Mouse (Mus musculus) spleen, postnatal 14 days (tissue): ENCODE results near the gene Mosmo.
"Not testable (repeated sequence)": the region's sequence is repeated elsewhere in the genome, so short reads cannot be mapped to it uniquely, and the experiment has no call there.

ENCODE experiments used
- DNase-seq, 2 experiments: peaks; one replicate each; pipeline ENCODE4 v3.0.0; 2021 to 2022; ENCODE audit warnings: low spot score in 2 of 2

Mosmo gene

DNA sequence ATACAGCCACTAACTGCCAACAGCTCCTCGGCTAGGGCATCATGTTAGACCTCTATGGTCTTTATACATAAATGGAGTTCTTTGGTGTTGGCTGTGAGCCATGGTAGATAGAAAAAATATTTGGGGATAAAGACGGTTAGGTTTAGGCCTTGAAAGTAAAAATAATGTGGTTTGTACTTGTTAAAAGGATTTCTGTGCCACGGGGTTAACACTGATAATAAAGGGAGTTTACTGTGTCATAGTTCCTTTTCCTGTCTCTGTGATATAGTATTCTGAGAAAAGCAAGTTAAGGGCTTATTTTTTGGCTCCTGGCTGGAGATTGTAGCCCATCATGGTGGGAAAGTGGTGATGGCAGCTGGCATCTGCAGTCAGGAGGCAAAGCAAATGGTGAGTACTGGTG lies 26.5 kb downstream of the Mosmo start:
- DNase-seq, result no peak

DNA sequence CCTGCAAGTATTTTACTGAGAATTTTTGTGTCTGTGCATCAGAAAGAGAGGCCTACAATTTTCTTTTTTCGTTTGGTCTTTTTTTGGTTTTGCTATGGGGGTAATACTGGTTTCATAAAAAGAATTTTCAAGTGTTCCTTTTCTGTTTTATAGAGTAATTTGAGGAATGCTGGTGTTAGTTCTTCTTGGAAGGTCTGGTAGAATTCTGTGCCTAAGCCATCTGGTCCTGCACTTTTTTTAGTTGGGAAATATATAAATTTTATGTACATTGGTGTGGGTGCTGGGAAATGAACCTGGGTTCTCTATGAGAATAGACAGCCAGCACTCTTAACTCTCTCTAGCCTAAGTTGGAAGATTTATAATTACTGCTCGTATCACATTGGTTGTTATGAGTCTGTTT lies 34.7 kb downstream of the Mosmo start:
- no peak for DNase-seq

DNA sequence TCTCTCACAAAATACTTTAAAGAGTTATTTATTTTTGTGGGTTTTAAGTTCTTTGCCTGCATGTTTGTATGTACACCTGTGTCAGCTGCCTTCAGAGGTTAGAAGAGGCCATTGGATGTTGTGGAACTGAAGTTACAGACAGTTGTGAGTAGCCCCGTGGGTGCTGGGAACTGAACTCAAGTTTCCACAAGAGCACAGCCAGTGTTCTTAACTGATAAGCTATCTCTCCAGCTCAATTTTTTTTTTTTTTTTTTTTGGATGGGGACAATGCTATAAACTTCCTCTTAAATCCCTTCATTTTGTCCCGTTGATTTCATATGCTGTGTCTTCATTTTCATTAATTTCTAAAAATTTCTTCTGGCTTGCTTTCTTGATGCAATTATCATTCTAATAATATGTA lies 35.8 kb downstream of the Mosmo start:
- no peak for DNase-seq

- not testable (repeated sequence) for DNase-seq
These were observed 36.5 kb downstream of the Mosmo start for GRCm38 (mm10) chr7:120713951-120714350.

DNA sequence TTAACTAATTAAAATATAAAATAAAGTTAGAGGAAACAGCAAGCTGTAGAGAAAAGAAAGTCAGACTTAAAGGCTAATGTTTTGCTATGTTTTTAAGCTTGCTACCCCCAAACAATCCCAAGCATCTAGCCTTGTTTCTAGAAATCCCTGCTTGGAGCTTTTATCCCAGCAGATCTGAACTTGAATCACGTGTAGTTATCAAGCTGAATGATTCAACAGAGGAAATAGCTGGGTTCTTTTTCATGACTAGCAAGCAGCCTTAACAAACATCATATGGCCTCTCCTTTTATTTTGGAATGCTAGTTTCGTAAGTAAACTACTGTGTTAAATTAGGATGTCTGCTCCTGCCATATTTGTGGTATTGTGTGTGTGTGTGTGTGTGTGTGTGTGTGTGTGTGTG lies 39.8 kb downstream of the Mosmo start:
- no peak for DNase-seq

DNA sequence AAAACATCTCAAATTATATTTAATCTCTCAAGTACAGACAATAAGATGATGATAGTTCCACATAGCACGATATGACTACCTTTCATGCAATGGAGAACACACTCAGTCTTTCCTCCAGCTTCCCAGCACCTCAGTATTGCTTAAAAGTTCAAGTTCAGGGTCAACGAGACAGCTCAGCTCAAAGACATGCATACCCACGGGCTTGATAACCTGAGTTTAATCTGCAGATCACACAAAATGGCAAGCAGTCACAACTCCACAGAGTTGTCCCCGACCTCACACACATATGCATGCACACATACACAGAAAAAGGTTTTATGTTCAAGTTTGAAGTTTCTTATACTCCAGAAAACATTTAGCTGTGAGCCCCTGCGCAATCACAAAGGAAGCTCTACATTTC lies 43.6 kb downstream of the Mosmo start:
- no peak for DNase-seq

DNA sequence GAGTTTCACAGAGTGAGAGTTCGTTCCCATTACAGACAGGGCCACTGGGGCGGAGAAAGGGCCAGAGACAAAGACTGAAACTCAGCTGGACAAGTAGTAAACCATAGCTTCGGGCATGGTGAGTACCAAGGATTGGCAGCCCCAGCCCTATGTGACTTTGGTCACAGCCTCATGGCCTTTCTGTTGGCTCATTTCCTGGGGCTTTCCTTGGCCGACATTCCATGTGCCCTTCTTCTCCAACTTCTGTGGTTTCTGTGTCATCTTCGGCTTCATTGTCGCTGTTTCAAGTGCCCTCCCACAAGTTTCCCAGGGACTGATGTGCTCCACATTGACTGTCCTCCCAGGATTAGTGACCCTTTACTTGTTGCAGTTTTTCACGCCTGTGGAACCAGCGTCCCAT lies 44.0 kb downstream of the Mosmo start:
- DNase-seq, result no peak

DNA sequence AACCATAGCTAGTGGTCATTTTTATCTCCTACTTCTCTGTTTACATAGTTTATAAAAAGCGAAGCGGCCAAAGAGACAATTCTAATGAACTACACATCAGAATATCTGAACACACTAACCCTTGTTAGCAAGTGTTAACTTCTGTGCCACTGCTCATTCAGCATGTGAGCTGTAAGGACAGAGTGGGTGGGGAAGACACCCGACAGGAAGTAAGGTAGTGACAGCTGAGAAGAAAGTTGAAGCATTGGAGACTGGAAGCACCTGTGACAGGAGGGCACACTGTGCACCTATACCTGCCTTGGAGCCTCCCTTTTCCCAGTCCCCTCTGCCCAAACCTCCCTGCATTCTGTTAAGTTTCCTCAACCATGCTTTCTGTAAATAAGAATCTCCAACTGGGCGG lies 44.6 kb downstream of the Mosmo start:
- no peak for DNase-seq

DNA sequence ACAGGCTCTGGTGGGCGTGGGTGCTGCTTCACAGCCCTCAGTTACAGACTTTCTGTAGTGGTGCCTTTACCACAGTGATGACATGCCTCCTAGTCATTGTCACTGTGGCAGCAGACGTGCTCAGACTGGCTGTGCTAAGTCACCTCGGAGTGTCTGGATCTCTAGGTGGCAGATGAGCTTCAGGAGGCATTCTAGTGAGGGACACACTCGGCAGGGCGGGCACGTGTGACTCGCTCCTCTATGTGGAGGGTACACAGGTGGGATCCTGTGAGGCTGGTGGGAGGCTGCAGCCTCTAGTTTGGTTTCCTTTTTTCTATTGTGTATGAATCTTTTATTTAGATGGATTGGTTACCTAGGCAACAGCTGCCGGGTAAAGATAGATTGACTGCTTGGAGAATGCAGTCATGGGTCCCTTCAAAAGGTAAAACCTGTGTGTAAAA lies 45.4 kb downstream of the Mosmo start:
- no peak for DNase-seq

GRCm38 (mm10) chr7:120727581-120727980 lies 50.2 kb downstream of the Mosmo start:
- DNase-seq, result peak in 1 of 2 experiments; percentile 25

DNA sequence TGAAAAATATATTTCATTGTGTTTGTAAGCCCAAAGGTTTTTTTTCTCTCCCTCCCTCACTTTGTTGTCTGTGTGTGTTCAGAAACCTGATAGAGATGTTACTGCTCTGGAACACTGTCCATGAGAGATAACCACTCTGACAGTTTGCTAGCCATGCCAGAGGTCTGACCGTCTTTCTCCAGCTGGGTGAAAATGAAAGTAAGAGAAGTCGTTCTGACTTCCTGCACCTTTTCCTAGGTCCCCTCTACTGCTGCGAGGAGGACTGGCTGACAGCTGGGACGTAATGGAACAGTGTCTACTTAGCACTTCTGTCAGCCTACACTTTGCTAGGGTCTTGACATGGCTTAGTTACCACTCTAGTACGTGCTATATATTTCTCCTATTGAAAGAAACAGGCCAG lies 52.2 kb downstream of the Mosmo start:
- no peak for DNase-seq

- no peak for DNase-seq
These were observed 55.5 kb downstream of the Mosmo start for GRCm38 (mm10) chr7:120732906-120733305.

GRCm38 (mm10) chr7:120739018-120739417 lies 61.6 kb downstream of the Mosmo start, which contains the start of gene Vwa3a:
Vwa3a (plus strand) TSS chr7:120739318.
- no peak for DNase-seq

DNA sequence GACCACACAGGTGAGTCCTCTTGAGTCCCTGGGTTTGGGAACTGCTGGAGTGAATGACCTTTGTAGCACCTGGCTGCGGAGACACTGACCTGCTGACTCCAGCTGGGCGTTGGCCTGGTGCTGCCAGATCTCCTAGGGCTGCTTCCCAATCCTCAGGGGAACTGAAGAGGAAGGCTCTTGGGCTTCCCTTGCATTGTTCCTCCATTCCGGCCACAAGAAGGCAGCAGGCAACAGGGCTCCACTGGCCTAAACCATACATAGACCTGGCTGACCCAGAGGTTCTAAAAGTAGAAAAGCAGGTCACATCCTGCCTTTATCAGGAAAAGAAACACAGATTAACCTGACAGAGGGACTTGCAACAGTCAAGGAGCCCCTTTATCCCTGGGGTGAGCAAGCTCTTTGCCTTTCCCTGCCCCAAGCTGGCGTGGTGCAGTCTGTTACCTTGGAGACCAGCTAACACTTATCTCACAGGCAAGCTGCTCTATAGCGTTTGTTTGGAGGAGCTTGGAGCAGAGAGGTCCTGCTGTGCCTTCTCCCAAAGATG lies 62.2 kb downstream of the Mosmo start:
- no peak for DNase-seq

GRCm38 (mm10) chr7:120743366-120744351 lies 66.2 kb downstream of the Mosmo start:
- DNase-seq, result no peak

GRCm38 (mm10) chr7:120744606-120745005 lies 67.2 kb downstream of the Mosmo start:
- DNase-seq, result no peak

- no peak for DNase-seq
These were observed 68.6 kb downstream of the Mosmo start for GRCm38 (mm10) chr7:120746029-120746428.

DNA sequence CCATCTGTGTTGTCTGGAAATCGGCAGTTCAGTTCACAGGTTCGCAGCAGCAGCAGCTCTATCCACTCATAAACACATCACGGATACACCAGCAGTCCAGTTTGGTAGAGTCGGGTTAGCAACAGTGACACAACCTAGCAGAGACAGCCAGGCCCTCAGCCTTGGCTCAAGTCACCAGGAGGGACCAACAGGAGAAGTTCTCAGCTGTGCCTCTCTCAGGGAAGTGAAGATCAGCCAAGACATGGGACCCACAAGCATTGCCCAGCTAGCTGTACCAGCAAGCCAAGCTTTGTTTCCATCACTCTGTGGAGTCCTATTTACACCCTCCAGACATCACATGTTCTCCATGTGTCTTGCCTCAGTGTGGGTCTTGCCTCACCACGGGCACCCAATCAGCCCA lies 69.4 kb downstream of the Mosmo start:
- DNase-seq, result no peak

DNA sequence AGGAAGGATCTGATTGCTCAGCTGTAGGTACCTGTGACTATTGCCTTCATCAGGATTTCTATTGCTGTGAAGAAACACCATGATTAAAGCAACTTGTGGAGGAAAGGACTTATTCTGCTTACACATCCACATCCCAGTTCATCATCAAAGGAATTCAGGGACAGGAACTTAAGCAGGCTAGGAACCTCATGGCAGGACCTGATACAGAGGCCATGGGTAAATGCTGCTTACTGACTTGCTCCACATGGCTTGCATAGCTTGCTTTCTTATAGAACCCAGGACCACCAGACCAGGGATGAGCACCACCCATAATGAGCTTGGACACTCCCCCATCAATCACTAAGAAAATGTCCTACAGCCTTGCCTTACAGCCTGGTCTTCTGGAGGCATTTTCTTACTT lies 71.1 kb downstream of the Mosmo start:
- no peak for DNase-seq

- no peak for DNase-seq
These were observed 73.9 kb downstream of the Mosmo start for GRCm38 (mm10) chr7:120751330-120751729.

DNA sequence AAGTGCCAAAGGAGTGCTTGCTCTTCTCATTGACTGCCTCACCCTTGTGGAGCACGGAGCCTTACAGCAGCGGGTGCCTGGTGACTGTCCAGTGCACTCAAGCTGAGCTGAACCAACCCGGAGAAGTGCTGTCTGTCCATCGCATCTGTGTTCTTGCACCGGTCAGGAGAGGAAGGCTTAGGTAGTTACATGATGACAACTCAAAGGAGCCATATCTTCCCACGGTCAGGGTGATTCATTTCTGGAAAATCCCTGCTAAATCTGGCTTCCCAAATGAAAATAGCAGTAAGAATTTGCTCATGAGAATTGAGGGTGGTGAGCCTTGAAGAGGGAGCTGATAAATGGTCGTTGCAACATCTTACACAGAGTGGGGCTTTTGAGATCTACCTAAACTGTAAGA lies 74.5 kb downstream of the Mosmo start:
- no peak for DNase-seq

DNA sequence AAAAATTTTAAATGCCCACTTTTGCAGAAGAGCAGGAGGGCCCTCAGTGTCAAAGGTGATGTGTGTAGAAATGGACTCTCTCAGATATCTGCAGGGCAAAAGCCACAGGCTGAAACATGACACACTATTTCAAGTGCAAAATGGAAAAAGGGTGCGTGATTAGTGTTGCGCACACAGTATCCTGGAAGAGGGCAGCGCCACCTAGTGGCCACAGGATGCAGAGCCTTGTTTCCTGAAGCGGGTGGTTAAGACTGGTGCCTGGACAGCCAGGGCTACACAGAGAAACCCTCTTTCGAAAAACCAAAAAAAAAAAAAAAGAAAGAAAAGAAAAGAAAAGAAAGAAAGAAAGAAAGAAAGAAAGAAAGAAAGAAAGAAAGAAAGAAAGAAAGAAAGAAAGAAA lies 77.3 kb downstream of the Mosmo start:
- peak; percentile 43 to 65 for DNase-seq

GRCm38 (mm10) chr7:120767369-120767768 lies 90.0 kb downstream of the Mosmo start:
- no peak for DNase-seq
